Comparison of ENCODE assay signal across 11 mouse cellular contexts in genomic region chr4:154543921-154544320, GRCm38 (mm10).
DNase-seq lines count a peak whose midpoint lies in the region; ATAC-seq lines count a peak whose summit lies in the region.
"Had no signal": no experiment of that assay in that cellular context is flagged by ENCODE, and none has a peak within 500 bp of the region (broad histone marks: within the 10 kb centered on the region; RNA-seq: fewer than 3 reads in every experiment).

No protein-coding gene starts in this region.

- peaks cover 84% of the 10 kb centered on the region for H3K4me1 ChIP-seq in kidney, embryonic 15.5 days
- peaks cover 77% of the 10 kb centered on the region for H3K4me1 ChIP-seq in forebrain, embryonic 15.5 days
- peaks cover 60% of the 10 kb centered on the region for H3K4me1 ChIP-seq in limb, embryonic 13.5 days

- H3K27ac ChIP-seq in kidney, embryonic 15.5 days = 0 out of 2 replicates have a peak overlapping the region, but pooled peaks have one; percentile 2
- H3K27ac ChIP-seq in forebrain, embryonic 15.5 days (replicated peaks) = peak overlapping the region; percentile 72; the same call in 1 of the 2 replicates
- no peak overlapping the region for H3K27ac ChIP-seq in limb, embryonic 13.5 days

- no peak overlapping the region for H3K9ac ChIP-seq in kidney, embryonic 15.5 days
- H3K9ac ChIP-seq in forebrain, embryonic 15.5 days (replicated peaks) = 0 out of 2 replicates have a peak overlapping the region, but pooled peaks have one; percentile 14
- H3K9ac ChIP-seq in limb, embryonic 13.5 days = no peak overlapping the region

- H3K4me3 ChIP-seq in kidney, embryonic 15.5 days (replicated peaks) = no peak overlapping the region
- no peak overlapping the region for H3K4me3 ChIP-seq in forebrain, embryonic 15.5 days
- no peak overlapping the region; the same call in 1 of the 2 replicates for H3K4me3 ChIP-seq in limb, embryonic 13.5 days

- peak; percentile 23; the same call in 1 of the 2 replicates for ATAC-seq in kidney, embryonic 15.5 days (replicated peaks; ENCODE audit: low FRiP score)
- ATAC-seq in forebrain, embryonic 15.5 days (replicated peaks) = no peak
- ATAC-seq in limb, embryonic 13.5 days (ENCODE audit: low FRiP score, low read depth) = no peak
- no peak for ATAC-seq in erythroblast, adult 5-6 weeks (replicated peaks; ENCODE audit: low FRiP score, poor library complexity, severe bottlenecking)

- H3K4me2 ChIP-seq in kidney, embryonic 15.5 days = peak overlapping the region; percentile 33
- H3K4me2 ChIP-seq in forebrain, embryonic 15.5 days (replicated peaks) = peak overlapping the region; percentile 24
- H3K4me2 ChIP-seq in limb, embryonic 13.5 days (replicated peaks) = peak overlapping the region; percentile 38

- DNase-seq in kidney, adult 18-20 months = no peak
- DNase-seq in retina, postnatal 1 day = peak; percentile 60
- DNase-seq in right cerebral cortex, postnatal 10 days (ENCODE audit: low spot score in 2 of 2) = no peak
- no peak for DNase-seq in frontal cortex, adult 2 months (ENCODE audit: extremely low spot score in 1 of 2, low spot score in 1 of 2)
- DNase-seq: cerebellum, adult 9-10 months; kidney, postnatal 10 days; thymus, postnatal 25 days had no signal

- H3K36me3 ChIP-seq in kidney, embryonic 15.5 days = no peaks in the 10 kb centered on the region
- no peaks in the 10 kb centered on the region for H3K36me3 ChIP-seq in forebrain, embryonic 15.5 days
- no peaks in the 10 kb centered on the region for H3K36me3 ChIP-seq in limb, embryonic 13.5 days

- no peaks in the 10 kb centered on the region for H3K9me3 ChIP-seq in kidney, embryonic 15.5 days (replicated peaks)
- H3K9me3 ChIP-seq in forebrain, embryonic 15.5 days = no peaks in the 10 kb centered on the region
- H3K9me3 ChIP-seq in limb, embryonic 13.5 days = no peaks in the 10 kb centered on the region

- H3K27me3 ChIP-seq in kidney, embryonic 15.5 days = peaks cover 99% of the 10 kb centered on the region
- no peaks in the 10 kb centered on the region; the same call in 1 of the 2 replicates for H3K27me3 ChIP-seq in forebrain, embryonic 15.5 days
- H3K27me3 ChIP-seq in limb, embryonic 13.5 days = peaks cover 9% of the 10 kb centered on the region; the same call in 1 of the 2 replicates

- WGBS in kidney, embryonic 15.5 days = 7% methylated on average over 21 of the region's 21 CpGs
- 15% methylated on average over 21 of the region's 21 CpGs for WGBS in forebrain, embryonic 15.5 days
- 11% methylated on average over 21 of the region's 21 CpGs for WGBS in limb, embryonic 13.5 days
